Mouse (Mus musculus) adrenal gland (tissue): ENCODE results near the gene Lrrc23.

Experiments used
- intact Hi-C: fragments of 180-260 bp; cut with DNase I; formaldehyde crosslinking; loops from one replicate; pipeline ENCODE4 v1.15.1; 2025

The Lrrc23 gene

GRCm38 (mm10) chr6:124744755-124745321 is 34.7 kb downstream of the Lrrc23 start:
- intact Hi-C loops = no loop called here

- intact Hi-C loops = no loop called here
These were observed 35.9 kb downstream of the Lrrc23 start for GRCm38 (mm10) chr6:124743647-124744046.

GRCm38 (mm10) chr6:124742839-124743514 is 36.5 kb downstream of the Lrrc23 start:
- intact Hi-C loops = no loop called here

GRCm38 (mm10) chr6:124741842-124742241 is 37.7 kb downstream of the Lrrc23 start:
- intact Hi-C loops = no loop called here

GRCm38 (mm10) chr6:124740888-124741761 is 38.4 kb downstream of the Lrrc23 start, which contains the start of gene Grcc10:
TSS of gene Grcc10 (minus strand) at chr6:124741374.
- intact Hi-C loops = no loop called here

- intact Hi-C loops = no loop called here
These were observed 39.2 kb downstream of the Lrrc23 start for GRCm38 (mm10) chr6:124740211-124740887.

GRCm38 (mm10) chr6:124739231-124739796 is 40.2 kb downstream of the Lrrc23 start:
- intact Hi-C loops = no loop called here

GRCm38 (mm10) chr6:124738511-124739023 is 41.0 kb downstream of the Lrrc23 start, which contains the start of gene Ptpn6:
TSS of gene Ptpn6 (minus strand) at chr6:124738714.
- intact Hi-C loops = no loop called here

GRCm38 (mm10) chr6:124737040-124737439 is 42.5 kb downstream of the Lrrc23 start:
- intact Hi-C loops = no loop called here

GRCm38 (mm10) chr6:124734417-124734816 is 45.1 kb downstream of the Lrrc23 start:
- intact Hi-C loops = no loop called here

GRCm38 (mm10) chr6:124732476-124733370 is 46.8 kb downstream of the Lrrc23 start:
- intact Hi-C loops = no loop called here

- intact Hi-C loops = no loop called here
These were observed 48.5 kb downstream of the Lrrc23 start for GRCm38 (mm10) chr6:124731038-124731437.

- intact Hi-C loops = no loop called here
These were observed 49.4 kb downstream of the Lrrc23 start for GRCm38 (mm10) chr6:124729850-124730705.

- intact Hi-C loops = no loop called here
These were observed 50.9 kb downstream of the Lrrc23 start for GRCm38 (mm10) chr6:124728621-124729020.

GRCm38 (mm10) chr6:124724472-124724871 is 55.1 kb downstream of the Lrrc23 start:
- intact Hi-C loops = no loop called here

- intact Hi-C loops = no loop called here
These were observed 56.0 kb downstream of the Lrrc23 start for GRCm38 (mm10) chr6:124723541-124723940.

GRCm38 (mm10) chr6:124722876-124723473 is 56.6 kb downstream of the Lrrc23 start:
- intact Hi-C loops = no loop called here

GRCm38 (mm10) chr6:124720904-124721303 is 58.6 kb downstream of the Lrrc23 start:
- intact Hi-C loops = no loop called here
